Mouse (Mus musculus) thymus, adult 2 months (tissue): Measurements from ENCODE around the gene Fhad1.

Source experiments
- CTCF ChIP-seq: fragments of 200-500 bp; IDR thresholded peaks from 2 replicates; pipeline ENCODE4 v1.5.1; 2012; ENCODE audit warnings: mild to moderate bottlenecking, control low read depth, low read length, moderate library complexity, borderline replicate concordance; ENCODE audit not compliant: control insufficient read depth, poor library complexity, insufficient read depth; ENCODE audit errors: extremely low read depth
- POLR2A ChIP-seq: fragments of 200-500 bp; IDR thresholded peaks from 2 replicates; pipeline ENCODE4 v1.6.1; 2012; ENCODE audit warnings: mild to moderate bottlenecking, low read length, control low read depth, moderate library complexity; ENCODE audit not compliant: control insufficient read depth, poor library complexity, insufficient read depth; ENCODE audit errors: extremely low read depth

DNA sequence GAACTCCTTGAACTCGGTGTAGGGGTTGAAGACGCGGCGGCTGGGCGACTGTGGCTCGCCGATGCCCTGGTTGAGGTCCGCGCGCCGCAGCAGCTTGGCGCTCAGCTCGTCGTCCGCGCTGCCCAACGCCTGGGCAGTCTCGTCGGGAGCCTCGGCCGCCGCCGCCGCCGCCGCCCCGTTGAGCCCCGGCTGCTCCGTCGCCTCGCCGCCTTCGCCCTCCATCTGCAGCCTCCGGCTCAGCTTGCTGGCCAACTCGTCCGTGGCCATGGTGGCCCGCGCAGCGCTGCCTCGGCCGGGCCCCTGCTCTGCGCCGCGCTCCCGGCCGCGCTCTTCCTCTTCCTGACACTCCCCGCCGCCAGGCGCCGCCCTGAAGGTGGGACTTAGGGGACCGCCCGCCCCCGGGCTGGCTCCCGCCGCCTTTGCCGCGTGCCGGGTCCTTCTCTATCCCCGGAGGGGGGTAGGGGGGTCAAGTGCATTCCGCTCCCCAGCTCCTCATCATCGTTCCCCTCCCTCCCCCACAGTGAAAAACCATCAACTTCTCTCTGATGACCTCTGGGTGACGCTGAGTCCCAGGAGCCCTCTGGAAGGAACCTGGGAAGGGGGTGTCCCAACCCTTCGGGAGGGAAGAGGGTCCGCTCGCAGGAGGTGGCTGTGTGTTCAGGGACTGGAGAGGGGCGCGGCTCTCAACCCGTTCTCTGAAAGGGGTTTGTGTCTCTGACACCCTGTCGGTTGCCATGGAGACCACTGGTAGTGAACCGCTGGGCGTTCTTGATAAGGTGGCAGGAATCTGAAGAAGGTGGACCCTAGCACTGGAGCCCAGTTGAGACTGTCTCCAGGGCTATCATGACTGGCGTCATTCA is 140.1 kb downstream of the Fhad1 start, which contains the start of gene Efhd2:
- TF ChIP-seq CTCF (0 out of 2 replicates have a peak, but pooled peaks have one; percentile 29), POLR2A (peak; percentile 92)
